Mouse (Mus musculus) erythroblast, embryonic 14.5 days (primary cell): ENCODE data around the gene Cfap97.

Experiments
- GATA1 ChIP-seq: IDR thresholded peaks from 2 replicates; pipeline ENCODE4 v1.6.1; 2012; ENCODE audit warnings: low read length, inconsistent platforms, mixed read lengths
- TAL1 ChIP-seq: IDR thresholded peaks from 3 replicates; pipeline ENCODE4 v1.6.1; 2012; ENCODE audit warnings: low read length, inconsistent platforms, mixed read lengths

- TF ChIP-seq TAL1: no peak
- TF ChIP-seq GATA1: no peak
Observed at GRCm38 (mm10) chr8:46122498-46122897, 29.1 kb upstream of the Cfap97 start.
